Mouse (Mus musculus) subcutaneous adipose tissue, adult 2 months (tissue): ENCODE data around the gene Tbca. TPM values are rescaled to one million over a fixed set of nuclear protein-coding genes. Genes with fewer than 3 reads are reported as not detected.

Experiments used
- polyA plus RNA-seq: library from polyadenylated mRNA; depleted of rRNA; stranded (reverse); fragments of >200 nt; gene quantifications from 2 replicates; pipeline ENCODE4 v1.2.3, GENCODE M21; 2012; ENCODE audit warnings: low replicate concordance; rRNA removed

Tbca gene
- polyA plus RNA-seq, result 15.1 and 17.4 TPM in 2 replicates

GRCm38 (mm10) chr13:94788771-94789649, at the start of gene Tbca:
Gene Tbca, plus strand, starts transcription at chr13:94788910.

GRCm38 (mm10) chr13:94875396-94875880, 86.7 kb downstream of the Tbca start, which contains the start of gene Otp:
Gene Otp, plus strand, starts transcription at chr13:94875602.

Other genes with a start within 250 kb of the Tbca start
- gene Otp, start 86.7 kb downstream of the Tbca start, polyA plus RNA-seq, result not detected in 2 replicates
- 14.1 and 17.4 TPM in 2 replicates for gene Wdr41, start 187.4 kb downstream of the Tbca start, polyA plus RNA-seq